In the genomic region with DNA sequence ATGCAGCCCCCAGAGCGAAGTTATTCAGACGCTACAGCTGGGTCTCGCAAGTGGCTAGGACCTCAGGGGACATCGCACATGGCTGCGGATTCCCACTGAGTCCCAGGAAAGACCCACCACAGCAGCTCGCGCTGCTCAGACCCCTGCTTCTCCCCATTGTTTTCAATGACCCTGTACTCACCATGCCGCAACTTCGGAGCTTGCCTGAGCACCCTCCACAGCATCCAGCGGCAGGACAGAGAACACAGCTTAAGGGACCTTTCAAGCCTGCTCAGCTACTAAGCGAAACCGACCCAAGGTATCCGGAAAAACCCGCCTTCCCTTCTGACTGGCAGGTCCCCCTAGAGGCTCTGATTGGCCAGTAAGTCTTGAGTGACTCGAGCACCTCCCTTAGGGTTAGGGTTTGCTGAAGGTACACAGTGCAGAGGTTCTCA, we compare ENCODE assay signal across 8 mouse cellular contexts.
DNase-seq lines count a peak whose midpoint lies in the region; ATAC-seq and TF ChIP-seq lines count a peak whose summit lies in the region.

No protein-coding gene starts in this region.

- WGBS in embryonic facial prominence, embryonic 15.5 days, result 12% methylated on average over 15 of the region's 15 CpGs
- WGBS in spleen, adult 2 months, result 3% methylated on average over 15 of the region's 15 CpGs

- no peaks in the 10 kb centered on the region for H3K4me1 ChIP-seq in embryonic facial prominence, embryonic 15.5 days
- no peaks in the 10 kb centered on the region; the same call in 1 of the 2 replicates for H3K4me1 ChIP-seq in spleen, adult 2 months (ENCODE audit: control insufficient read depth, insufficient read depth, insufficient read length)

- H3K36me3 ChIP-seq in embryonic facial prominence, embryonic 15.5 days, result no peaks in the 10 kb centered on the region
- no peaks in the 10 kb centered on the region for H3K36me3 ChIP-seq in spleen, adult 2 months (ENCODE audit: control insufficient read depth, insufficient read depth, low read length)

- no peaks in the 10 kb centered on the region for H3K9me3 ChIP-seq in embryonic facial prominence, embryonic 15.5 days (replicated peaks)

- no peak for ATAC-seq in embryonic facial prominence, embryonic 15.5 days (ENCODE audit: insufficient number of reproducible peaks, low FRiP score, low TSS enrichment, low read depth)
- ATAC-seq in megakaryocyte-erythroid progenitor cell, adult 5-6 weeks (replicated peaks; ENCODE audit: low FRiP score, low TSS enrichment, poor library complexity, severe bottlenecking), result peak; percentile 99

- H3K27ac ChIP-seq in layer of hippocampus, adult 2 months, result no peak overlapping the region
- no peak overlapping the region for H3K27ac ChIP-seq in embryonic facial prominence, embryonic 15.5 days (replicated peaks)
- H3K27ac ChIP-seq in spleen, adult 2 months (ENCODE audit: insufficient read depth, low read length), result 0 out of 2 replicates have a peak overlapping the region, but pooled peaks have one; percentile 8

- no peak for TF ChIP-seq CTCF in layer of hippocampus, adult 2 months (conservative IDR thresholded peaks at IDR 0.05)
- no peak for TF ChIP-seq CTCF in spleen, adult 2 months (IDR thresholded peaks at IDR 0.05; ENCODE audit: extremely low read depth, insufficient read depth, insufficient read length, insufficient replicate concordance)

- no peak for DNase-seq in layer of hippocampus, adult 2 months (ENCODE audit: low spot score in 2 of 2)
- DNase-seq in layer of hippocampus, postnatal 36 days, result no peak
- DNase-seq in heart, postnatal 14 days, result peak; percentile 8 to 23
- peak; percentile 56 to 64 for DNase-seq in kidney, postnatal 4 days
- DNase-seq in spleen, adult 2 months (ENCODE audit: low read depth in 1 of 2, low spot score in 2 of 2), result peak; percentile 66 to 67
- no peak for DNase-seq in frontal cortex, postnatal 36 days (ENCODE audit: low spot score in 2 of 2)

- intact Hi-C loops in heart, postnatal 14 days (cut with DNase I), result no loop called here

- 0 out of 2 replicates have a peak overlapping the region, but pooled peaks have one; percentile 31 for H3K9ac ChIP-seq in embryonic facial prominence, embryonic 15.5 days

- no peaks in the 10 kb centered on the region for H3K27me3 ChIP-seq in embryonic facial prominence, embryonic 15.5 days
- H3K27me3 ChIP-seq in spleen, adult 2 months (ENCODE audit: control insufficient read depth, insufficient read depth, low read length), result no peaks in the 10 kb centered on the region

- TF ChIP-seq POLR2A in spleen, adult 2 months (IDR thresholded peaks at IDR 0.05; ENCODE audit: low read depth, low read length), result no peak; the same call in 1 of the 2 replicates

- H3K4me2 ChIP-seq in embryonic facial prominence, embryonic 15.5 days (replicated peaks), result peak overlapping the region; percentile 47

- H3K4me3 ChIP-seq in layer of hippocampus, adult 2 months, result peak overlapping the region; percentile 24; the same call in 1 of the 2 replicates
- peak overlapping the region; percentile 44 for H3K4me3 ChIP-seq in embryonic facial prominence, embryonic 15.5 days (replicated peaks)
- peak overlapping the region; percentile 76 for H3K4me3 ChIP-seq in spleen, adult 2 months (ENCODE audit: extremely low read depth, insufficient read depth, insufficient read length)

Comparison
In these comparisons a context has a peak if more than half of its experiments do, and no peak if none do; other contexts are left out.
1. DNase-seq: peak in heart, postnatal 14 days (2 of 2), kidney, postnatal 4 days (2 of 2) and spleen, adult 2 months (2 of 2); none in layer of hippocampus, adult 2 months (0 of 2), layer of hippocampus, postnatal 36 days (0 of 2) and frontal cortex, postnatal 36 days (0 of 2).
2. H3K4me3 ChIP-seq: peak in every context shown above with its lines; median percentile 76 in spleen, adult 2 months; 44 in embryonic facial prominence, embryonic 15.5 days; 24 in layer of hippocampus, adult 2 months.